Mouse (Mus musculus) layer of hippocampus, adult 9-10 months (tissue): Measurements from ENCODE around the gene Vmn1r131.
"Not testable (repeated sequence)": the region's sequence is repeated elsewhere in the genome, so short reads cannot be mapped to it uniquely, and the experiment has no call there.

Experiments
- DNase-seq: peaks from one replicate; pipeline ENCODE4 v3.0.0; 2022; ENCODE audit warnings: low spot score

Vmn1r131 gene

DNA sequence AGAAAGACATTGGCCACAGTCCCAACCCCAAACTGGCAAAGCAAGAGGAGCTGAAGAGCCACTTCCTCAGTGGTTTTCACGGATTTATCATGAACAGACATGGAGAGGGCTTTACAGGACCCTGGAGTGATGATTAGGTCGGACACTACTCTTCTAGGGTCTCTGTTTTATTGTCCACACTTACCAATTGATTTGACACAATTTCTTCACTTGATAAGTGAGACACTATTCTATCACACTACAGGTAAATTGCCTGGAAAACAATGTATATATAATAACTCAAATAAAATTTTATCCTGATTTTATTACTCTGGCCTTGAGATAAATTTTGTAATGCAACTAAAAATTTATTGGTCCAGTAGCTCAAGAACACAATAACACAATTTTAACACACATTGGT is at the start of gene Vmn1r131:
TSS of gene Vmn1r131 (minus strand) at position 101 of the 400 bp plus-strand sequence.
- not testable (repeated sequence) for DNase-seq

DNA sequence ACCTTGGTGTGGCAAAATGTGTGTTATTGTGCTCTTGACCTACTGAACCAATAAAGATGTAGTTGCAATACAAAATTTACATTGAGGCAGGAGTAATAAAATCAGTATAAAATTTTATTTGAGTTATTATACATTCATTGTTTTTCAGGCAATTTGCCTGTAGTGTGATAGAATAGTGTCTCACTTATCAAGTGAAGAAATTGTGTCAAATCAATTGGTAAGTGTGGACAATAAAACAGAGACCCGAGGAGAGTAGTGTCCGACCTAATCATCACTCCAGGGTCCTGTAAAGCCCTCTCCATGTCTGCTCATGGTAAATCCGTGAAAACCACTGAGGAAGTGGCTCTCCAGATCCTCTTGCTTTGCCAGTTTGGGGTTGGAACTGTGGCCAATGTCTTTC is 34.4 kb downstream of the Vmn1r131 start, which contains the start of gene Vmn1r130:
TSS of gene Vmn1r130 (plus strand) at position 301 of the 400 bp plus-strand sequence.
- not testable (repeated sequence) for DNase-seq
